Comparison of ENCODE assay signal across 21 mouse cellular contexts in genomic region chr9:58421702-58422392, GRCm38 (mm10). TPM values are rescaled to one million over a fixed set of nuclear protein-coding genes. Genes with fewer than 3 reads are reported as not detected.
DNase-seq lines count a peak whose midpoint lies in the region; ATAC-seq lines count a peak whose summit lies in the region.
"Had no signal": no experiment of that assay in that cellular context is flagged by ENCODE, and none has a peak within 500 bp of the region (broad histone marks: within the 10 kb centered on the region; RNA-seq: fewer than 3 reads in every experiment).

No protein-coding gene starts in this region.

- H3K27ac ChIP-seq in forebrain, embryonic 12.5 days, result peak overlapping the region; percentile 62
- no peak overlapping the region for H3K27ac ChIP-seq in forebrain, embryonic 10.5 days
- H3K27ac ChIP-seq in forebrain, embryonic 16.5 days (ENCODE audit: low read length), result peak overlapping the region; percentile 75
- H3K27ac ChIP-seq in hindbrain, embryonic 16.5 days (ENCODE audit: low read depth, low read length), result peak overlapping the region; percentile 8; the same call in 1 of the 2 replicates
- H3K27ac ChIP-seq in midbrain, embryonic 16.5 days (ENCODE audit: low read length), result peak overlapping the region; percentile 71
- H3K27ac ChIP-seq: embryonic facial prominence, embryonic 10.5 days; kidney, embryonic 15.5 days; limb, embryonic 12.5 days; liver, embryonic 13.5 days had no signal

- no peak for DNase-seq in forebrain, embryonic 10.5 days (ENCODE audit: extremely low spot score, low spot score)
- DNase-seq in frontal cortex, postnatal 25 days (ENCODE audit: low spot score in 2 of 2), result no peak
- DNase-seq in frontal cortex, postnatal 10 days (ENCODE audit: low spot score in 2 of 2), result no peak
- DNase-seq: adrenal gland, adult 2 months; cerebellum, adult 11-12 months; heart, adult 18-20 months; liver, embryonic 13.5 days; thymus, adult 18-20 months had no signal

- no peak overlapping the region for H3K4me2 ChIP-seq in forebrain, embryonic 12.5 days
- H3K4me2 ChIP-seq in forebrain, embryonic 16.5 days (ENCODE audit: low read length), result no peak overlapping the region
- H3K4me2 ChIP-seq in hindbrain, embryonic 16.5 days (ENCODE audit: low read length), result no peak overlapping the region
- H3K4me2 ChIP-seq in midbrain, embryonic 16.5 days (ENCODE audit: low read length), result 0 out of 2 replicates have a peak overlapping the region, but pooled peaks have one; percentile 2
- H3K4me2 ChIP-seq: kidney, embryonic 15.5 days; limb, embryonic 12.5 days; liver, embryonic 13.5 days had no signal

- H3K27me3 ChIP-seq in forebrain, embryonic 12.5 days, result no peaks in the 10 kb centered on the region
- no peaks in the 10 kb centered on the region for H3K27me3 ChIP-seq in forebrain, embryonic 10.5 days (ENCODE audit: poor library complexity, severe bottlenecking)
- no peaks in the 10 kb centered on the region for H3K27me3 ChIP-seq in forebrain, embryonic 16.5 days (replicated peaks; ENCODE audit: control insufficient read depth, insufficient read depth, low read length)
- no peaks in the 10 kb centered on the region for H3K27me3 ChIP-seq in hindbrain, embryonic 16.5 days (replicated peaks; ENCODE audit: control insufficient read depth, insufficient read depth, low read length)
- H3K27me3 ChIP-seq in midbrain, embryonic 16.5 days (ENCODE audit: control insufficient read depth, insufficient read depth, low read depth, low read length), result no peaks in the 10 kb centered on the region
- H3K27me3 ChIP-seq: kidney, embryonic 15.5 days; limb, embryonic 12.5 days; liver, embryonic 13.5 days had no signal

- no peaks in the 10 kb centered on the region for H3K9me3 ChIP-seq in forebrain, embryonic 12.5 days
- H3K9me3 ChIP-seq in forebrain, embryonic 10.5 days, result no peaks in the 10 kb centered on the region
- no peaks in the 10 kb centered on the region; the same call in 1 of the 2 replicates for H3K9me3 ChIP-seq in forebrain, embryonic 16.5 days (ENCODE audit: control insufficient read depth, low read length)
- H3K9me3 ChIP-seq in hindbrain, embryonic 16.5 days (ENCODE audit: control insufficient read depth, low read length), result no peaks in the 10 kb centered on the region
- H3K9me3 ChIP-seq in midbrain, embryonic 16.5 days (replicated peaks; ENCODE audit: control insufficient read depth, low read length, poor library complexity, severe bottlenecking), result no peaks in the 10 kb centered on the region
- H3K9me3 ChIP-seq: embryonic facial prominence, embryonic 10.5 days; kidney, embryonic 15.5 days; limb, embryonic 12.5 days; liver, embryonic 13.5 days had no signal

- H3K4me3 ChIP-seq in forebrain, embryonic 12.5 days (replicated peaks), result no peak overlapping the region
- H3K4me3 ChIP-seq in forebrain, embryonic 10.5 days, result no peak overlapping the region
- no peak overlapping the region for H3K4me3 ChIP-seq in forebrain, embryonic 16.5 days (replicated peaks; ENCODE audit: low read length)
- H3K4me3 ChIP-seq in hindbrain, embryonic 16.5 days (ENCODE audit: low read length), result no peak overlapping the region
- no peak overlapping the region for H3K4me3 ChIP-seq in midbrain, embryonic 16.5 days (ENCODE audit: low read depth, low read length)
- H3K4me3 ChIP-seq: embryonic facial prominence, embryonic 10.5 days; erythroblast, embryonic 14.5 days; kidney, embryonic 15.5 days; limb, embryonic 12.5 days; liver, embryonic 13.5 days had no signal

- peak; percentile 46; the same call in 1 of the 2 replicates for ATAC-seq in forebrain, embryonic 12.5 days (ENCODE audit: low FRiP score)
- peak; percentile 81 for ATAC-seq in forebrain, embryonic 16.5 days
- peak; percentile 55; the same call in 1 of the 2 replicates for ATAC-seq in hindbrain, embryonic 16.5 days
- ATAC-seq in midbrain, embryonic 16.5 days, result peak; percentile 70; the same call in 1 of the 2 replicates
- no peak for ATAC-seq in inflammation-experienced regulatory T-cells, adult 6 months

- no peaks in the 10 kb centered on the region for H3K36me3 ChIP-seq in forebrain, embryonic 12.5 days (replicated peaks)
- no peaks in the 10 kb centered on the region for H3K36me3 ChIP-seq in forebrain, embryonic 10.5 days (replicated peaks)
- H3K36me3 ChIP-seq in forebrain, embryonic 16.5 days (ENCODE audit: control insufficient read depth, insufficient read depth), result no peaks in the 10 kb centered on the region
- H3K36me3 ChIP-seq in hindbrain, embryonic 16.5 days (ENCODE audit: control insufficient read depth, insufficient read depth, low read length), result no peaks in the 10 kb centered on the region
- no peaks in the 10 kb centered on the region for H3K36me3 ChIP-seq in midbrain, embryonic 16.5 days (ENCODE audit: control insufficient read depth, insufficient read depth, low read length)
- H3K36me3 ChIP-seq: embryonic facial prominence, embryonic 10.5 days; kidney, embryonic 15.5 days; limb, embryonic 12.5 days; liver, embryonic 13.5 days had no signal

- no peak overlapping the region for H3K9ac ChIP-seq in forebrain, embryonic 12.5 days
- no peak overlapping the region for H3K9ac ChIP-seq in forebrain, embryonic 16.5 days (replicated peaks; ENCODE audit: low read depth, low read length)
- no peak overlapping the region for H3K9ac ChIP-seq in hindbrain, embryonic 16.5 days (ENCODE audit: low read depth, low read length)
- H3K9ac ChIP-seq in midbrain, embryonic 16.5 days (ENCODE audit: low read depth, low read length), result no peak overlapping the region
- H3K9ac ChIP-seq: kidney, embryonic 15.5 days; limb, embryonic 12.5 days; liver, embryonic 13.5 days had no signal

- peaks cover 23% of the 10 kb centered on the region for H3K4me1 ChIP-seq in forebrain, embryonic 12.5 days
- peaks cover 13% of the 10 kb centered on the region for H3K4me1 ChIP-seq in forebrain, embryonic 10.5 days
- peaks cover 14% of the 10 kb centered on the region for H3K4me1 ChIP-seq in forebrain, embryonic 16.5 days (replicated peaks; ENCODE audit: control insufficient read depth, insufficient read depth, low read length)
- H3K4me1 ChIP-seq in hindbrain, embryonic 16.5 days (ENCODE audit: control insufficient read depth, insufficient read depth, low read depth, low read length), result peaks cover 18% of the 10 kb centered on the region
- peaks cover 11% of the 10 kb centered on the region for H3K4me1 ChIP-seq in midbrain, embryonic 16.5 days (ENCODE audit: control insufficient read depth, insufficient read depth, low read length)
- H3K4me1 ChIP-seq: kidney, embryonic 15.5 days; liver, embryonic 13.5 days had no signal

- WGBS in forebrain, embryonic 12.5 days, result 44% methylated on average over 9 of the region's 9 CpGs
- 69% methylated on average over 9 of the region's 9 CpGs for WGBS in forebrain, embryonic 10.5 days
- WGBS in forebrain, embryonic 16.5 days, result 25% methylated on average over 9 of the region's 9 CpGs
- WGBS in hindbrain, embryonic 16.5 days, result 33% methylated on average over 9 of the region's 9 CpGs
- 25% methylated on average over 9 of the region's 9 CpGs for WGBS in midbrain, embryonic 16.5 days

RNA-seq across cellular contexts. Expression of gene Tbc1d21, which starts 51.6 kb away (rescaled TPM):
- not detected in 2 replicates for polyA plus RNA-seq in forebrain, embryonic 12.5 days (2016; fragmentation: Nextera tagmentation; extraction: Ambion mirVana)
- polyA plus RNA-seq in forebrain, embryonic 10.5 days (2016; fragmentation: Nextera tagmentation; extraction: Ambion mirVana), result not detected in 2 replicates
- polyA plus RNA-seq in forebrain, embryonic 16.5 days (2015; fragmentation: Nextera tagmentation; extraction: Ambion mirVana), result not detected in 2 replicates
- not detected in 2 replicates for polyA plus RNA-seq in hindbrain, embryonic 16.5 days (2015; fragmentation: Nextera tagmentation; extraction: Ambion mirVana)
- polyA plus RNA-seq in midbrain, embryonic 16.5 days (2015; fragmentation: Nextera tagmentation; extraction: Ambion mirVana), result not detected in 2 replicates
- not detected for polyA plus RNA-seq in inflammation-experienced regulatory T-cells, adult 6 months (2017; shearing (Covaris generic))
- polyA plus RNA-seq: adrenal gland, adult 2 months; embryonic facial prominence, embryonic 10.5 days; erythroblast, embryonic 14.5 days; heart, postnatal 0 days; intestine, embryonic 14.5 days; kidney, embryonic 15.5 days; large intestine, adult 2 months; limb, embryonic 12.5 days; liver, embryonic 13.5 days; lung, embryonic 16.5 days had no signal
